Mouse (Mus musculus): ENCODE results near the gene Fgfr2. TPM values are rescaled to one million over a fixed set of nuclear protein-coding genes. Genes with fewer than 3 reads are reported as not detected.

The Fgfr2 gene
- polyA plus RNA-seq, 1 experiment from 2014 or later = 24.9 TPM

GRCm38 (mm10) chr7:133066776-133067175 lies 56.4 kb downstream of the Fgfr2 start:
- Histone ChIP-seq H3K27ac (ENCODE audit: low read depth, low read length) (peak overlapping the region; percentile 82; the same call in 1 of the 2 replicates), H3K27me3 (ENCODE audit: control insufficient read depth, insufficient read depth, low read length) (no peaks in the 10 kb centered on the region), H3K4me3 (ENCODE audit: low read depth, low read length) (no peak overlapping the region), H3K9ac (ENCODE audit: low read depth, low read length) (no peak overlapping the region), H3K4me1 (ENCODE audit: control insufficient read depth, insufficient read depth, low read length) (peaks cover 29% of the 10 kb centered on the region), H3K36me3 (ENCODE audit: control insufficient read depth, insufficient read depth, low read length) (peaks cover 2% of the 10 kb centered on the region; the same call in 1 of the 2 replicates), H3K4me2 (no peak overlapping the region), H3K9me3 (replicated peaks; ENCODE audit: control insufficient read depth, low read length) (no peaks in the 10 kb centered on the region)
- 59% methylated on average over 6 of the region's 6 CpGs for WGBS (ENCODE audit: insufficient replicate concordance)
- ATAC-seq (replicated peaks; ENCODE audit: insufficient number of reproducible peaks, low FRiP score, low TSS enrichment) = no peak

DNA sequence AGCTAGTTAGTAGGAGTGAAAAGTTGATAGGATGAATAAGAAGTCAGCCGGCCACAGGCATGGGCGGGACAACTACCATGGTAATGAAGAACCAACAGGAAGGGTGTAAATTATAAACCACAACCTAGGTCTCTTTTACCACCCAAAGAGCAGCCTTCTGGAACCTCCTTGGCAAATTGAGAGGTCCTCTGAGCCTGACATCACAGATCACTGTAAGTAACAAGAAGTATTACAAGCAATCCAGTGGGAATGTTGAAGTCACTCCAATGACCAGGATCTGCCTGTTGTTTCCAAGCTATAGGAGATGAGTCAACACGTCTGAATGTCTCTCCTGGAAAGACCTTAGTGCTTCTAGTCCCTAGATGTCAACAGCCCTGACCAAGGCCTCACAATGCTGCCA lies 61.1 kb downstream of the Fgfr2 start:
- no peak overlapping the region for H3K4me2 ChIP-seq
- ATAC-seq (replicated peaks; ENCODE audit: insufficient number of reproducible peaks, low FRiP score, low TSS enrichment) = no peak
- H3K27ac ChIP-seq (ENCODE audit: low read depth, low read length) = no peak overlapping the region
- no peaks in the 10 kb centered on the region for H3K9me3 ChIP-seq (replicated peaks; ENCODE audit: control insufficient read depth, low read length)
- 75% methylated on average over 3 of the region's 3 CpGs for WGBS (ENCODE audit: insufficient replicate concordance)
- H3K27me3 ChIP-seq (ENCODE audit: control insufficient read depth, insufficient read depth, low read length) = no peaks in the 10 kb centered on the region
- H3K36me3 ChIP-seq (ENCODE audit: control insufficient read depth, insufficient read depth, low read length) = peaks cover 5% of the 10 kb centered on the region
- H3K4me3 ChIP-seq (ENCODE audit: low read depth, low read length) = no peak overlapping the region
- no peak overlapping the region for H3K9ac ChIP-seq (ENCODE audit: low read depth, low read length)
- peaks cover 48% of the 10 kb centered on the region for H3K4me1 ChIP-seq (ENCODE audit: control insufficient read depth, insufficient read depth, low read length)

DNA sequence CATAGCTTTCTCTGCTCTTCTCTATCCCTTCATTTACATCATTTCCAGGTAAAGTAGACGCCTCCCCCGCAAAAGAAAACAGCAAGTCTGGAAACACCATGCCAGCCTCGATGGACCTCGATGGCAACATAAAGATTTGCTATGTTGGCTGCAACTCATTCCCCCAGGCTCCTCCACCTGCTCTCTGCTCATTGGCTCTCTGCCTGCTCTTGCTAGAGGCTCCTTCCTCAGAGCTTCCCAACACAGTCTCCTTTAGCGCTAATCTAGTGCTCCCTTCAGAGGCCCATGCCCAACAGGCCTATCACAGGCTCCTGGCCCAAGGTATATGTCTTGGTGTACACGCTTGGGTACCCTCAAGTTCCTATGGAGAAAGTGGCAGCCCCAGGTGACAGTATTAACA lies 63.0 kb downstream of the Fgfr2 start:
- H3K9ac ChIP-seq (ENCODE audit: low read depth, low read length) = no peak overlapping the region
- no peaks in the 10 kb centered on the region for H3K27me3 ChIP-seq (ENCODE audit: control insufficient read depth, insufficient read depth, low read length)
- H3K36me3 ChIP-seq (ENCODE audit: control insufficient read depth, insufficient read depth, low read length) = peaks cover 4% of the 10 kb centered on the region
- peaks cover 39% of the 10 kb centered on the region for H3K4me1 ChIP-seq (ENCODE audit: control insufficient read depth, insufficient read depth, low read length)
- 91% methylated on average over 6 of the region's 6 CpGs for WGBS (ENCODE audit: insufficient replicate concordance)
- H3K27ac ChIP-seq (ENCODE audit: low read depth, low read length) = no peak overlapping the region
- no peak overlapping the region for H3K4me3 ChIP-seq (ENCODE audit: low read depth, low read length)
- H3K9me3 ChIP-seq (replicated peaks; ENCODE audit: control insufficient read depth, low read length) = no peaks in the 10 kb centered on the region
- no peak for ATAC-seq (replicated peaks; ENCODE audit: insufficient number of reproducible peaks, low FRiP score, low TSS enrichment)
- no peak overlapping the region for H3K4me2 ChIP-seq

- no peak overlapping the region; the same call in 1 of the 2 replicates for H3K9ac ChIP-seq (ENCODE audit: low read depth, low read length)
- peaks cover 39% of the 10 kb centered on the region for H3K4me1 ChIP-seq (ENCODE audit: control insufficient read depth, insufficient read depth, low read length)
Observed at GRCm38 (mm10) chr7:133059517-133060104, 63.5 kb downstream of the Fgfr2 start.

GRCm38 (mm10) chr7:133059150-133059509 lies 64.0 kb downstream of the Fgfr2 start:
- Histone ChIP-seq H3K4me2 (peak overlapping the region; percentile 35), H3K36me3 (ENCODE audit: control insufficient read depth, insufficient read depth, low read length) (peaks cover 5% of the 10 kb centered on the region), H3K9ac (ENCODE audit: low read depth, low read length) (no peak overlapping the region), H3K9me3 (replicated peaks; ENCODE audit: control insufficient read depth, low read length) (no peaks in the 10 kb centered on the region), H3K4me1 (ENCODE audit: control insufficient read depth, insufficient read depth, low read length) (peaks cover 42% of the 10 kb centered on the region), H3K4me3 (ENCODE audit: low read depth, low read length) (no peak overlapping the region), H3K27me3 (ENCODE audit: control insufficient read depth, insufficient read depth, low read length) (no peaks in the 10 kb centered on the region), H3K27ac (ENCODE audit: low read depth, low read length) (peak overlapping the region; percentile 87)
- no peak for ATAC-seq (replicated peaks; ENCODE audit: insufficient number of reproducible peaks, low FRiP score, low TSS enrichment)
- 48% methylated on average over 6 of the region's 6 CpGs for WGBS (ENCODE audit: insufficient replicate concordance)

More at GRCm38 (mm10) chr7:133059517-133060104, 63.5 kb downstream of the Fgfr2 start:
- H3K4me3 ChIP-seq (ENCODE audit: low read depth, low read length) = no peak overlapping the region
- H3K4me2 ChIP-seq = no peak overlapping the region
- H3K9me3 ChIP-seq (replicated peaks; ENCODE audit: control insufficient read depth, low read length) = no peaks in the 10 kb centered on the region
- peaks cover 5% of the 10 kb centered on the region for H3K36me3 ChIP-seq (ENCODE audit: control insufficient read depth, insufficient read depth, low read length)
- H3K27me3 ChIP-seq (ENCODE audit: control insufficient read depth, insufficient read depth, low read length) = no peaks in the 10 kb centered on the region
- no peak for ATAC-seq (replicated peaks; ENCODE audit: insufficient number of reproducible peaks, low FRiP score, low TSS enrichment)
- 66% methylated on average over 9 of the region's 9 CpGs for WGBS (ENCODE audit: insufficient replicate concordance)
- H3K27ac ChIP-seq (ENCODE audit: low read depth, low read length) = peak overlapping the region; percentile 87

- peaks cover 5% of the 10 kb centered on the region for H3K36me3 ChIP-seq (ENCODE audit: control insufficient read depth, insufficient read depth, low read length)
- 0 out of 2 replicates have a peak overlapping the region, but pooled peaks have one; percentile 43 for H3K9ac ChIP-seq (ENCODE audit: low read depth, low read length)
- WGBS (ENCODE audit: insufficient replicate concordance) = 52% methylated on average over 12 of the region's 12 CpGs
- ATAC-seq (replicated peaks; ENCODE audit: insufficient number of reproducible peaks, low FRiP score, low TSS enrichment) = peak; percentile 58; the same call in 1 of the 2 replicates
- no peaks in the 10 kb centered on the region for H3K9me3 ChIP-seq (replicated peaks; ENCODE audit: control insufficient read depth, low read length)
- no peaks in the 10 kb centered on the region for H3K27me3 ChIP-seq (ENCODE audit: control insufficient read depth, insufficient read depth, low read length)
- H3K27ac ChIP-seq (ENCODE audit: low read depth, low read length) = peak overlapping the region; percentile 87
- peak overlapping the region; percentile 35 for H3K4me2 ChIP-seq
- H3K4me1 ChIP-seq (ENCODE audit: control insufficient read depth, insufficient read depth, low read length) = peaks cover 42% of the 10 kb centered on the region
- H3K4me3 ChIP-seq (ENCODE audit: low read depth, low read length) = no peak overlapping the region
Observed at GRCm38 (mm10) chr7:133058496-133059149, 64.5 kb downstream of the Fgfr2 start.

GRCm38 (mm10) chr7:133056924-133057323 lies 66.2 kb downstream of the Fgfr2 start:
- ATAC-seq (replicated peaks; ENCODE audit: insufficient number of reproducible peaks, low FRiP score, low TSS enrichment) = no peak
- no peak overlapping the region for H3K9ac ChIP-seq (ENCODE audit: low read depth, low read length)
- H3K36me3 ChIP-seq (ENCODE audit: control insufficient read depth, insufficient read depth, low read length) = peaks cover 5% of the 10 kb centered on the region
- no peak overlapping the region for H3K4me2 ChIP-seq
- peaks cover 44% of the 10 kb centered on the region for H3K4me1 ChIP-seq (ENCODE audit: control insufficient read depth, insufficient read depth, low read length)
- no peak overlapping the region for H3K27ac ChIP-seq (ENCODE audit: low read depth, low read length)
- no peak overlapping the region for H3K4me3 ChIP-seq (ENCODE audit: low read depth, low read length)
- no peaks in the 10 kb centered on the region for H3K27me3 ChIP-seq (ENCODE audit: control insufficient read depth, insufficient read depth, low read length)
- no peaks in the 10 kb centered on the region for H3K9me3 ChIP-seq (replicated peaks; ENCODE audit: control insufficient read depth, low read length)
- WGBS (ENCODE audit: insufficient replicate concordance) = 82% methylated on average over 8 of the region's 8 CpGs

- Histone ChIP-seq H3K4me3 (ENCODE audit: low read depth, low read length) (no peak overlapping the region), H3K27me3 (ENCODE audit: control insufficient read depth, insufficient read depth, low read length) (no peaks in the 10 kb centered on the region), H3K9ac (ENCODE audit: low read depth, low read length) (no peak overlapping the region), H3K27ac (ENCODE audit: low read depth, low read length) (no peak overlapping the region), H3K4me2 (no peak overlapping the region), H3K4me1 (ENCODE audit: control insufficient read depth, insufficient read depth, low read length) (peaks cover 41% of the 10 kb centered on the region), H3K36me3 (ENCODE audit: control insufficient read depth, insufficient read depth, low read length) (peaks cover 5% of the 10 kb centered on the region), H3K9me3 (replicated peaks; ENCODE audit: control insufficient read depth, low read length) (no peaks in the 10 kb centered on the region)
- WGBS (ENCODE audit: insufficient replicate concordance) = 87% methylated on average over 5 of the region's 5 CpGs
- no peak for ATAC-seq (replicated peaks; ENCODE audit: insufficient number of reproducible peaks, low FRiP score, low TSS enrichment)
Observed at GRCm38 (mm10) chr7:133054486-133054885, 68.7 kb downstream of the Fgfr2 start.

- no peaks in the 10 kb centered on the region for H3K27me3 ChIP-seq (ENCODE audit: control insufficient read depth, insufficient read depth, low read length)
- H3K4me2 ChIP-seq = no peak overlapping the region
- no peak overlapping the region for H3K27ac ChIP-seq (ENCODE audit: low read depth, low read length)
- no peaks in the 10 kb centered on the region for H3K9me3 ChIP-seq (replicated peaks; ENCODE audit: control insufficient read depth, low read length)
- WGBS (ENCODE audit: insufficient replicate concordance) = 81% methylated on average over 9 of the region's 9 CpGs
- ATAC-seq (replicated peaks; ENCODE audit: insufficient number of reproducible peaks, low FRiP score, low TSS enrichment) = no peak
- peaks cover 5% of the 10 kb centered on the region for H3K36me3 ChIP-seq (ENCODE audit: control insufficient read depth, insufficient read depth, low read length)
- no peak overlapping the region for H3K9ac ChIP-seq (ENCODE audit: low read depth, low read length)
- no peak overlapping the region for H3K4me3 ChIP-seq (ENCODE audit: low read depth, low read length)
- H3K4me1 ChIP-seq (ENCODE audit: control insufficient read depth, insufficient read depth, low read length) = peaks cover 33% of the 10 kb centered on the region
Observed at GRCm38 (mm10) chr7:133053757-133054156, 69.4 kb downstream of the Fgfr2 start.

Data from heart, embryonic 11.5 days (tissue).